Mouse (Mus musculus) spleen, adult 12 weeks (tissue): ENCODE measurements around the gene Nap1l1.
"Not testable (repeated sequence)": the region's sequence is repeated elsewhere in the genome, so short reads cannot be mapped to it uniquely, and the experiment has no call there.

Source experiments
- DNase-seq: peaks from one replicate; pipeline ENCODE4 v3.0.0; 2022; ENCODE audit warnings: low spot score

Nap1l1 gene

DNA sequence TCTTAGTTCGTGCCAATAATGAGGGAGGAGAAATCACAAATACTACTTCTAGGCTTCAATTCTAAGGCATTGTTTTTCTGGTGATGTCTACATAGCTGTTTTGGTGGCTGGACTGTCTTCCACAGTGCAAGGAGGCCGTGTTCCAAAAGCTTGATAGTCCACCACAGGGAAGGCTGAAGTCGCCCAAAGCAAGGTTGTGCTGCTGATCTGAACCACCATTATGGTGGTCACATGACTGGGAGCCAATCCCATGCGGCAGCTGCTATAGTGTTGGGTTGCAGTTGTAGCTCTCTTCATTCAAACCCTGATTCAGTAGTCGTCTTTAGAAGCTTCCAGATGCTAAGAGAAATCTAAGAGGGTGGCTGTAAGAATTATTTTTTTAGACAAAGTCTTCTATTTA lies 6.6 kb downstream of the Nap1l1 start:
- DNase-seq: no peak

DNA sequence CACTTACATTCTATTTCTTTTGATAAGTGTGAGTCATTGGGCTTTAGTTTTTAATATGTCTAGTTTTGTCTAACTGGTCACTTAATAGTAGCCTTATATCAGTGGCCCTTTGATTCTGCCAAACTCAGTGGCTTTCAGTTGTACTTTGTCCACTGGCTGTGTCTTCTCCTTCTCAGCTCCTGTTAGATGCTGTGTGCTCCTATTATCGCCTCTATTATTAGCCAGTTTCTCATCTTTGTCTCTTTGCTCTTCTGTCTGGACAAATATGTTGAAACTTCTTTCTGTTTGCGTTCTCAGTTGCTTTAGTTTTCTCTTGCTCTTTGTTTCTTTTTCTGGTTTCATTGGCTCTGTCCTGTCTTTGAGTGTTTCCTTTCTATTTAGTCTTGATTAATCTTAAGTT lies 9.6 kb downstream of the Nap1l1 start:
- no peak for DNase-seq

DNA sequence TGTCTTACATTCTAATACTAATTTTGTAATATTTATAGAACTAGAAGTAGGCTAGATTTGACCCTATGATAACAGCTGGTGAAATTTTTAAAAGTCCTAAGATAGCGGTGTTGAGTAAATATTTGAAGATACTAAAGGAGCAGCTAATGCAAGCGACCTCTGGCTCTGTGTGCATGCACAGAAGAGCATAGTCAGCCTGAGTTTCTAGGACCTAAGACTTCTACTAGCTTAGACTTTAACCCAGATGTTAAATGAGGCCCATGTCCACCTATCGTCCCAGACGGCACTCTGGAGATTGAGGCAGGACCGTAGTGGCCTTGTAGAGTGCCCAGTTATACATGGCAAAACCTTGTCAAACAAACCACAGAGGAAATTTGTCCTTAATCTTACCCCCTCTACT lies 11.1 kb downstream of the Nap1l1 start:
- DNase-seq: no peak

DNA sequence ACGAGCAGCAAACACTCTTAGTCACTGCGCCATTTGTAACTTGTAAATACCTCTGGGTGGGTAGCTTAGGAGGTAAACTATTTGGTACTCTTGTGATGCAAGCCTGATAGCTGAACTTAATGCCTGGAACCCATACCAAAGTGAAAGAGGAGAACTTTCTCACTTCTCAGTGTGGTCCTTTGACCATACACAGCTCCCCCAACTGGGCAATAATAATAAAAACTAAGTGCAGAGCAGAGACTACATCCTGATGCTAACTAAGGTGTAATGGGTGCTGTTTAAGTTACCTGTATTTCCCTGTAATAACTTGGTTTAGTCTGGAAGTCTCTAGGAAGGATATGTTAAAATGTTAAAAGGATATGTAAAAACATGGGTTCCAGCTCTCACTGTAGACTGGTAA lies 15.8 kb downstream of the Nap1l1 start:
- DNase-seq: no peak

DNA sequence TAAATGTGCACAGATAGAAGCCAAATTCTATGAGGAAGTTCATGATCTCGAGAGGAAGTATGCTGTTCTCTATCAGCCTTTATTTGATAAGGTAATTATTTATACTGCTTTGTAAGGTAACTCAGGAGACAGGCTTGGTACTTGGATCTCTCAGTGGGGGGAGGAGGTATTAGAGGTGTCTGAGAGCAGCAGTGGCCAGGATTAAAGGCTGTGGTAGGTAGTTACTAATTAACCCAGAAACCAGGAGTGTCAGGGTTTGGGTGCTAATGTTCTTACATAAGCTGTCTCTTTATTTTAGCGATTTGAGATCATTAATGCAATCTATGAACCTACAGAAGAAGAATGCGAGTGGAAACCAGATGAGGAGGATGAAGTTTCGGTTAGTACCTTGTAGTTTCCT lies 17.1 kb downstream of the Nap1l1 start:
- DNase-seq: not testable (repeated sequence)

DNA sequence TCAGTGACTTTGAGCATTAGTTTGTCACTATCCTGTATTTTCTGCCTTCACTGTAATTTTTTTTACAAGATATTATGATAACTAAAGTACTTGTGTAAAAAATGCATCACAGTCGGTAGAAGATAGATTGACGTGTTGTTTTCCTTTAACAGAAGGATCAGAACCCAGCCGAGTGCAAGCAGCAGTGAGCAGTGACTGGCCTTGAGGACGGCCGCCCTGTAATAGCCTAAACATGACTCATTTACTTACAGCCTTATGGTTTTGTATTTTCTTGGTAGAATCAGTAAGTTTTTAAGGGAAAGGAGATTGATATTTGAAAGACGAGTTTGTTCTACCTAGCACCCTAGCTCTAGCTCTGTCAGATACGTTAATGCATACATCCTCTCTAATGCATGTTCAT lies 22.9 kb downstream of the Nap1l1 start:
- DNase-seq: no peak

DNA sequence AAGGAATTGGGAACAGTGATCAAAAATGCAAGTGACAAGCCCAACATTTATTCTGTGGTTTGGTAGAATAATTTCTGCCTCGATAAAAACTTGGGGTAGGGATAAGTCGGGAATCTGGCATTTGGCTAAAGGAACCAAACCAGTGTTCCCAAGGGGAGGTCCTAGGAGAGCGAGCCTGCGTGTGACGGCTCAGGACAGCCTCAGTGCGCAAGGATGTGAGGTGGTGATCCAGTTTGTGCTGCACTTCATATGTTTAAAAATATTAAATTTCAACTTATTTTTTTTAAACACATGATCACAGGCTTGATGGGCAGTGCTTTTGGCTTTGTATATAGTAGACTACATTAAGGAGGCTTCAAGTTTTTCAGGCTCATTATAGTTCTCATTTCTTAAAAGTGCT lies 26.9 kb downstream of the Nap1l1 start:
- no peak for DNase-seq

DNA sequence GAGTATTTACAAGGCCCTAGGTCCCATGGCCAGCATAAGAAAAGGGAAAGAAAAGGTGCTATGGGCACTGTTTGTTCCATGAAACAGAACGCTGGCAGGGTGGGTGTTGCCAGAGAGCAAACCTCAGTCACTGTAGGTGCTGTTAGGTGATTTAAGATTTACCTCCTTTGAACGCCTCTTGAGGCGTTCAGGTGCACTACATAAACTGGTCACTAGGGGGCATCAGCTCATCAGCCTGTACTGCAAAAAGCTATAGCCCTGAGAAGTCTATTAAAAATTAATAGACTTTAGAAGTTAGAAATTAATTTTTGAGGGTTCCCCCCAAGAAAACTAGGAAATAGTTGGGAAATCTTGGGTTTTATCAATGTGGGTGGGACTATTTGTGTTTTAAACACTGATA lies 30.0 kb downstream of the Nap1l1 start:
- peak; percentile 56 for DNase-seq

DNA sequence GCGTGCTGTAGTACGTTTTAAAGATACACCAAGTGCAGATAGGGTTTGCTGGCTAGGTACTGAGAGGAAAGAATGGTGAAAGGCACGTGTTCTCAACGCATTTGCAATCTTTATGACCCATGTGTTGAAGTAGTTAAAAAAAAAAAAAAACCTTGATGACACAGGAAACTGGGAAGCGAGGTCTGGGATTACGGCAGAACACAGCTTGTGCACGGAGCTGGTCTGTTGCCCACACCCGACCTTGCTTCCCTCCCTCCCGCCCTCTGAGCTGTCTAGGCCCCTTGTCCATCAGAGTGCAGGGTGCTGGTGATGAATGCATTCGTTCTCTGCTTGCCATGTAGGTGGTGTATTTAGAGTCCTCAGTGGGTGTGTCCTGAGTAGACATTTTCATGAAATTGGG lies 30.7 kb downstream of the Nap1l1 start:
- DNase-seq: no peak

DNA sequence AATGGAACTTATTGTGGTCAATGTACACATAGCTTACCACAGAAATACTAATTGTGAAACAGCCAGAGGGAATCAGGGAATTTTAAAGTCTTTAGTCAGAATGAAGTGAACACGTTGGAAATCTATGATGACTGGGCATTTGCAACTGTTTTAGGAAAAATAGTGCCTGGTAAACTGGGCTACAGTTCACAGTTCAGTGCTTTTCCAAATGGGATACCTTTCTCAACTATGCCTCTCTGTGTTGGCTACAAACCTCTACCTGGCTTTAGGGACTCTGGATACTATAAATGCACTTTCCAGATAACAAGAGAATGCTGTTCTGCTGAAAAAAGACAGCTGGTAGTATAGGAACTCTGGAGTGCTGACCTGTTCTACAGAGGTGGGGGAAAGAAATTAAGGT lies 31.6 kb downstream of the Nap1l1 start:
- DNase-seq: no peak

DNA sequence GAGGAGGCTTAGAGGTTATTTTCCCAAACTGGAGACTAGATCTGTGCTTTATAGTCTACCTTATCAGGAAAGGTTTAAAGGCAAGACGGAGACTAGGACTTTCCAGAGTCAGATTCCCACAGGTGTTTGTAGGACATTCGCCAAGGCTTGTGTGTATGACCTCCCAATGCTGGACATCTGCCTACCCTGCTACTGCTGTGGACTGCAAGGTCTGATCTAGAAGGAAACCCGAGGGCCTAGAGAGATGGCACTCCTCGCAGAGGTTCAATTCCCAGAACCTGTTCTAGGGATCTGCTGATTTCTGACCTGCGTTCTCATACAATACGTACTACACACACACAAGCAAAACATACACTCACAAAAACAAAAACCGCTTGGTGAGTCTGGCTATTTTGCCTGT lies 32.4 kb downstream of the Nap1l1 start:
- no peak for DNase-seq

DNA sequence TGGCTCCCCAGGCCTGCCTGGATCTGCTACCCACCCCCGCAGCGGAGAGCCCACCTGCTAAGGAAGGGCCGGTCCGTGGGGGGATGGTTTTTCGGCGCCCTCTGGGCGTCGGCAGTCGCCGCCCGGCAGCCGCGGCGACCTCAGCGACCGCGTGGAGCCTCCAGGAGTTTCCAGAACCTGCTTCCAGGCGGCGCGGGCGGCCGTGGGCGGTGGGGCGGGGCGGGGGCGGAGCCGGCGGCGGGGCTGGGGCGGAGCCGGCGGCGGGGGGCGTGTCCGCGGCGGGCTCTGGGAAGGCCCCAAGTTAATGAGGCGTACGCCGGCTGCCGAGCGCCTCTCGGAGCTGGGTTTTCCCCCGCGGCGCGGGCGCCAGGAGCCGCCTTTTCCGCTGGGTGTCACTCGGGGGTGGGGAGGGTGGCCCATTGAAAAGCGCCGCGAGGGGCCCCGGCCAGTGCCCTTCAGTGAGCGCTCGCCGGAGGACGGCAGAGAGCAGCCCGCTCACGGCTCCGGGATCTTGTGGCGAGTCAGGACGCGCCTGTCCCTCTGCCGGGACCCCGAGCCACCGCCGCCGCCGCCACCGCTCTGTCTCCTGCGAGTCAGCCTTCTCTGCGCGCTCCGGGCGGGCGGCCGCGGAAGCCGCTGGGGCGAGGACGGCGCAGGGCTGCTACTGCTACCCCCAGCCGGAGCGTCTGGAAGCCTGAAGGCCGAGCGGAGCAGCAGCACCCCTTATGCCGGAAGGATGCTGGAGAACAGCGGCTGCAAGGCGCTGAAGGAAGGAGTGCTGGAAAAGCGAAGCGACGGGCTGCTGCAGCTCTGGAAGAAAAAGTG lies 33.3 kb downstream of the Nap1l1 start, which contains the start of gene Phlda1:
Gene Phlda1 (plus strand): TSS at position 186 of the 825 bp plus-strand sequence.
- DNase-seq: peak; percentile 77

DNA sequence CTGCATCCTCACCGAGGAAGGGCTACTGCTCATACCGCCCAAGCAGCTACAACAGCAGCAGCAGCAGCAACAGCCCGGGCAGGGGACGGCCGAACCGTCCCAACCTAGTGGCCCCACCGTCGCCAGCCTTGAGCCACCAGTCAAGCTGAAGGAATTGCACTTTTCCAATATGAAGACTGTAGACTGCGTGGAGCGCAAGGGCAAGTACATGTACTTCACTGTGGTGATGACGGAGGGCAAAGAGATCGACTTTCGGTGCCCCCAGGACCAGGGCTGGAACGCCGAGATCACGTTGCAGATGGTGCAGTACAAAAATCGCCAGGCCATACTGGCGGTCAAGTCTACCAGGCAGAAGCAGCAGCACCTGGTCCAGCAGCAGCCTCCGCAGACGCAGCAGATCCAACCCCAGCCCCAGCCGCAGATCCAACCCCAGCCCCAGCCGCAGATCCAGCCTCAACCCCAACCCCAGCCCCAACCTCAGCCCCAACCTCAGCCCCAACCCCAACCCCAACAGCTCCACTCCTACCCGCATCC lies 34.0 kb downstream of the Nap1l1 start:
- DNase-seq: no peak

DNA sequence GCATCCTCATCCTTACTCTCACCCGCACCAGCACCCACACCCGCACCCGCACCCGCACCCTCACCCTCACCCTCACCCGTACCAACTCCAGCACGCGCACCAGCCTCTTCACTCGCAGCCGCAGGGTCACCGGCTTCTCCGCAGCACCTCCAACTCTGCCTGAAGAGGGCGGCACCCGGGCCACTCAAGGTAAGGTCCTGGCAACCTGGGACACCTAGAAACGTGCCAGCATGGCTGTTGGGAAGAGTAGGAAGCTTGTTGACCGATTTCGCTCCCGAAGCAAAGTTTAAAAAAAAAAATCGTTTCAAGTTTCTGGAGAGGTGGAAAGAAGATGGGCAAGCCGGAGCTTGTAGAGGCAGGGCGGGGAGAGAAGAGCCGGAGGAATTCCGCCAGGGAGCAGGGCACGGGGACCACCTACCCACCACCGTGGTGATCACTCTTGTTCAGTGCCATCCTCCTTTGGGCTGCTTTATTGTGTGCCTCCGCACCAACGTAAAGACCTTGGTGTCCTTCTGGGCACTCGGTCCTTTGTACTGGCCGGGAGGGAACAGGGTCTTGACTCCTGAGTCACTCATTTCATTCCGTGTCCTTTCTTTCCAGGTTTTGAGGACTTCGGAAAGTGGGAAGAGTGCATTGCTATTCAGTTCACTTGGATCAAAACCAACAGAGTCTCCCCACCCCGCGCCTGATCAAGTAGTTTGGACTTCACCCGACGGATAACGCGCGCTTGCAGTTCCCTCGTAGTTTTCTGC lies 34.6 kb downstream of the Nap1l1 start:
- peak; percentile 21 for DNase-seq

DNA sequence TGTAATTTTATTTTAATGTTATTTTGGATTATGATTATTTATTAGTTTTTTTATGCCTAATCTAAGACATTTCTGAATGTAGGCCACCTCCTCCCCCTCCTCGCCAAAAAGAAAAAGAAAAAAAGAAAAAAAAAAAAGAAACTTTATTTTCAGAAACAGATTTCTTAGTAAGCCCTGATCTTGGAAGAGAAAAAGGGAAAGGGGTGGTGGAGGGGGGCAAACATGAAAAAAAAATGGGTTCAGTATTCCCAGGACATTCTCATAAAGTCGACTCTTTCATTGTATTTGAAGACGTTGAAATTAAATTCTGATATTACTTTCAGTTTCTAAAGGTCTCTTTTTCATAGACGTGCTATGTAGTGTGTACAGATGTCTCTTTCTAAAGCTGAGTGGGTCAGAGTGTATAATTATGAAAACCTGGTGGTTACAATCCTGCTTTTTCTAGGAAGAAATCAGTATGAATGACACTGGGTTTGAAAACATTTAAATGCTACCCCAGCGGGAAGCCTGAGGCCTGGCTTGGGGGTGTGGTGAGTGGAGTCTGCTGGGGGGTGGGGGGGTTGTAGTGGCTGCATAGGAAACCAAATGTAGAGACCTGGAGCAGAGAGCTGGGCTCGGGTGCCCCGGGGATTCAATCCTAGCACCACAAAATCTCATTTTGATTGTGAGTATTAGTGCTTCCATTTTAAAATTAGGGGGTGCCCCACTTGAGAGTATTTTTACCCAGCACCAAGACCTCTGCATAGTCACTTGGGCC lies 35.5 kb downstream of the Nap1l1 start:
- DNase-seq: no peak

DNA sequence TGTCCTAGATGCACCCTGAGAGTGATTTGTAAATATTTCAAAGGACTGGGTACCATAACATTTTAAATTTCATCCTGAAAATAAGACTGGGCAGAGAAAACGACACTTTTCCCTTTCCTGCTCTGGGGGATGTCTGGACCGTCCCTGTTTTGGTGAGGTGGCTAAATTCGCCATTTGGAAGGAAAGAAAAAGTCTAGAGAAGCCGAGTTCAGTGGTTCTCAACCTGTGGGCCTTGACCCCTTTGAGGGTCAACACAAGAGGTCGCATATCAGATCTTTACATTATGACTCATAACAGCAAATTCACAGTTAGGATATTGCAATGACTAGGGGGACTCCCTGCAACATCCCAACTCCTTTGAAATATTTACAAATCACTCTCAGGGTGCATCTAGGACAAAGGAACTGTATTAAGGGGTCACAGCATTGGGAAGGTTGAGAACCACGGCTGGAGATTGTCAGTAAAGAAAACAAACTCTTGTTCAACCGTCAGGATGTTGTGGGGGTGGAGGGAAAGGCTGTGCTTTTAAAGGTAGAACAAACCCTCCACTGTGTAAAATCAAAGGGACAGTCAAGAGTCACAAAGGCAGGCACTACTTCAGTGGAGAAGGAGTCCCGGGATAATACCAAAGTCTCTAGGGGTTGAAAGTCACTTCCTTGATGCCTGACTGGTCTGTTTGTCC lies 36.2 kb downstream of the Nap1l1 start:
- DNase-seq: no peak

DNA sequence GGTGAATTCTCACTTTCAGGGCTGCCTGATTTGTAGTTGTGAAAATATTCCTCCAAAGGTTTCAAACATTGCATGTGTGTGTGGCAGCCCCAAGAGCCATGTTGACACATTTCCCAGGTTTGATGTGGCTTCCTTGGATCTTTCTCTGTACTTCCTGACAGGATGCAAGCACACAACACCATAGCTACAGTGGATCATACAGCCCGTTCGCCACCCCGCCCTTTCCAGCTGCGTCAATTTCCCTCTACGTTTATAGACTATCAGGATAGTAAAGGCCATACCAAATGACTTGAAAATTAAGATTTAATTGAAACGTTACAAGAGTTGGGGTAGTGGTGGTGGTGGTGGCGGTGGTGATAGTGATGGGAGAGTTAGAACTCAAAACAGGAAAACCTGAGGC lies 37.0 kb downstream of the Nap1l1 start:
- no peak for DNase-seq

DNA sequence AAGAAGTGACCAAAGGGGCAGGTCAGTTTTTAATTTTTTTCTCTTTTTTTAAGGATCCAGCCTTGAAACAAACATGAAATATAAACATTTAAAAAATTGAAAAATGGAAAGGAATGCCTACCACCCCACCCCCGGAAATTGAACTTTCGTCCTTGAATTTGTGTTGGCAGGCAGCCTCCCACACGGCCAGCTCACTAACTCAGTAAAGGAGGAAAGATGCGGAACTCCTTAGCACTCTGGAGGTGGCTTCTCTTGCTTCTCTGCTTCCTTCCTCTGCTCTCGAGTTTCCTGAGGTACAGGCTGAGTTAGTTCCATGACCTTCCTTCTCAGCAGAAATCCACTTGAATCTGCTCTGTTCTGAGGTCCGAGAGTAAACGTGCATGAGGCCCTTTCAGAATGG lies 37.8 kb downstream of the Nap1l1 start:
- DNase-seq: no peak

DNA sequence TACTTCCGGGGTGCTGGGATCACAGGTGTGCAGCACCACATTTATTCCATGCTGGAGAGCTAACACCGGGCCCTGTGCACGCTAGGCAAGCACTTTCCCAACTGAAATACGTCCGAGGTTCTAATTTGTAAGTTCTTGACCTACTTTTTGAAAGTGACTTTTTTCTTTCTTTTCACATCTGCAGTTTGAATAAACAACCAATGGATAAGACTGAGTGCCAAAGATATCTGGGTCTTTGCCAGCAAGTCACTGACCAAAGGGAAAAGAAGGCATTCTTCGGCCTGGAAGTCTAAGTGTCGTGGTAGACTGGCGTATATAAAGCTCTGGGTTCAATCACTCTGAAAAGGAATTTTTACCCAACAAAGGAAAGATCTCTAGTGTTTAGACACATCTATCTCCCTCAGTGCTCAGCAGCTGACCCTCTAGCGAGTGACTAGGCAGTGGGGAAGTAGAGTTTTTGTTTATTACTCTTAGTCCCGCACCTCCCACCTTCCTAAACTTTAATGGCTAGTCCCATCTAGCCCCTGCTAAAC lies 39.1 kb downstream of the Nap1l1 start:
- no peak for DNase-seq

DNA sequence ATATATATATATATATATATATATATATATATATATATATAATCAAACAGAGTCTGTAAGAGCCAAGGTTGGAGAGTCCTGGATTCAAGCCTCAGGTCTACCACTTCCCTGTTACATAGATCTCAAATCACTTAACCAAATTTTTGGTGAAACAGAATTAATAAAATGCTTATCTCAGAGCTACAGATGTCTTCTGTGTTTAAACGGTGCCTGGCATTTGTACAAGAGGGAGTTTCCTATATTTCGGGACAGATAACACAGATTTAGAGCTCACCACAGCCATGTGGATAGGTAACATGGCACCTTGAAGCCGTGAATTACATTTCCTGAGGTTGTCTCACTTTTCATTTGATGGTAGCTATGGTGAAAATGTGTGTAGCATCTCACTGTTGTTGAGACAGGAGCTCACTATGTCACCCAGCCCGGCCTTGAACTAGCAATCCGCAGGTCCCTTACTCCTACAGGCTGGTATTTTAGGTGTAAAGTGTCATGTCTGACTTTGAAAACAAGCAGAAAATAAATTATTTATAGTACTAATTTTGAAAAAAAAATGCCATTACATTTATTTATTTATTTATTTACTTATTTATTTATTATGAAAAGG lies 41.4 kb downstream of the Nap1l1 start:
- DNase-seq: no peak
